Mouse (Mus musculus): Measurements from ENCODE around the gene S100pbp. TPM values are rescaled to one million over a fixed set of nuclear protein-coding genes. Genes with fewer than 3 reads are reported as not detected.

S100pbp gene
- polyA plus RNA-seq, 1 experiment from 2014 or later = 18.0 TPM

DNA sequence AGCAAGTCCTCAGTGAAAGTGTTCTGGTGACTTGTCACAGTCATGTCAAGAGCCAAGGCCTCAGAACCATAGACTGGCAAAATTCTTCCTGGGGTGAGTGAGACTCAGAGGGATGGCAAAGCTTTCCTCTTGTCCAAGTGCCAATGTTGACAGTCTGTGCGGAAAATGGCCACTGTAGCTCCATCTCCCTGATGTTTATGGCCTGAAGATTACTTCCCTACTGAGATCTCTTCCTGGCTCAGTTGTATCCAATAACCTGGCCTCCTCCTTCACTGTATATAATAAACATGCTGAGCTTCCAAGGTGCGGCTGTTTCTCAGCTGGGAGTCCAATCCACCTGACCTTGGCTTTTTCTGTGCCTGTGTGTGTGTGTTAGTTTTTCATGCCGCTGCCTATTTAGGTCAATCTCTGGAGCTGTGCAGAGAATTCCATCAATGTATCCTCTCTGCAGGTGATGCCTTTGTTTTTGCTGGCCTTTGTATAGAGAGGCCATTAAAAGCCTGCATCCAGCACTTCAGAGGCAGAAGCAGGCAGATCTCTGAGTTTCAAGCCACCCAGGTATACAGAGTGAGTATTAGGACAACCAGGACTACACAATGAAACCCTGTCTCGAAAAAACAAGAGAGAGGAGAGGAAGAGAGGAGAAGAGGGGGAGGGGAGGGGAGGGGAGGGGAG lies 27.8 kb downstream of the S100pbp start:
- no peak overlapping the region for H3K9ac ChIP-seq
- H3K4me3 ChIP-seq = no peak overlapping the region
- no peaks in the 10 kb centered on the region for H3K9me3 ChIP-seq
- no peaks in the 10 kb centered on the region for H3K4me1 ChIP-seq (replicated peaks)
- 90% methylated on average over 4 of the region's 4 CpGs for WGBS
- H3K36me3 ChIP-seq = peaks cover 35% of the 10 kb centered on the region
- ATAC-seq (ENCODE audit: low FRiP score) = no peak
- H3K27ac ChIP-seq = no peak overlapping the region
- no peaks in the 10 kb centered on the region for H3K27me3 ChIP-seq
- H3K4me2 ChIP-seq = no peak overlapping the region

DNA sequence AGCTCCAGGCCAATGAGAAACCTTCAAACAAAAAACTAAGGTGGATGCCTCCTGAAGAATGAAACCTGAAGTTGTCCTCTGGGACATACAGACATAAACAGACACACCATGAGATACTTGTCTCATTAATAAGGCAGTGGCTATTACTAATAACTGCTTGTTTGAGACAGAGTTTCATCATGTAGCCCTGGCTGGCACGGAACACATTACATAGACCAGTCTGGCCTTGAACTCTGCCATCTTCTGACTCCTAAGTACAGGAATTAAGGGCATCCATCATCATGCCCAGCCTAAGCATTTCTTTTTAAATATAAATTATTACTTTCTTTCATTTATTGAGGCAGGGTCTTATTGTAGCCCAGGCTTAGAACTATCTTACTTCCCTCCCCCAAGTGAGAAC lies 28.5 kb downstream of the S100pbp start:
- H3K36me3 ChIP-seq = peaks cover 37% of the 10 kb centered on the region
- H3K27ac ChIP-seq = no peak overlapping the region
- WGBS = 100% methylated on average over 1 of the region's 1 CpGs
- ATAC-seq (ENCODE audit: low FRiP score) = no peak
- H3K4me2 ChIP-seq = no peak overlapping the region
- no peaks in the 10 kb centered on the region for H3K27me3 ChIP-seq
- H3K4me1 ChIP-seq (replicated peaks) = no peaks in the 10 kb centered on the region
- no peak overlapping the region for H3K4me3 ChIP-seq
- H3K9me3 ChIP-seq = no peaks in the 10 kb centered on the region
- no peak overlapping the region for H3K9ac ChIP-seq

DNA sequence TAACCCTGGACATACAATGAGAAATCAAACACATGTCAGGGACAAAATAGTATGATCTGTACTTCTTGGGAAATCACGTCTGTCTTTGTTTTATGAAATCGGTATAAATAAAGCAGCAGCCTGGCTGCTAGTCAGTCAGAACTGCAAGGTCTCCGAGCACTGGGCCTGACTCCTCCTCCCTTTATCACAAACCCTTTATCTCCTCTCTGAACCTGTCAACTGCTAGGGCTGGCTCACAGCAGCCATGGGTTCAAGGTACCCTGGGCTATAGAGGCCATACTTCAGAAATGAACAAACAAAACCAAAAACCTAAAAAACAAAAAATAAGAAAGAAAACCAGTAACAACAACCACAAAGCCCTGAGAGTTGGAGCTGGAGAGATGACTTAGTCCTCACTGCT lies 31.0 kb downstream of the S100pbp start:
- Histone ChIP-seq H3K36me3 (peaks cover 41% of the 10 kb centered on the region), H3K4me2 (no peak overlapping the region), H3K4me1 (replicated peaks) (no peaks in the 10 kb centered on the region), H3K27ac (no peak overlapping the region), H3K4me3 (no peak overlapping the region), H3K9ac (no peak overlapping the region), H3K9me3 (no peaks in the 10 kb centered on the region), H3K27me3 (no peaks in the 10 kb centered on the region)
- ATAC-seq (ENCODE audit: low FRiP score) = no peak
- 71% methylated on average over 3 of the region's 3 CpGs for WGBS

DNA sequence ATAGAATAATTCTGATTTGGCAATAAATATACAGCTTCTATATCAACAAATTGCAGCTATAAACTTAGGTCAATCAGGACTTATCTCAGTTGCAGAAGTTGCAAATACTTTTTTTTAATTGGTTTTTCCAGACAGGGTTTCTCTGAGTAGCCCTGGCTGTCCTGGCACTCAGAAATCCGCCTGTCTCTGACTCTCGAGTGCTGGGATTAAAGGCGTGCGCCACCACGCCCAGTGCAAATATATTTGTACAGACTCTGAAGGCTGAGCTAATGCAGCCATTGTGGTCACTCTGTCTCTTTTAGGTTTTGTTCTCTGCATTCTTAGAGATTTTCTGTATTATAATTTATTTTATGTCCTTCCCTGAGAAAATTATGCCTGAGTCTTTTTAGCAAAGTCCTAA lies 32.0 kb downstream of the S100pbp start:
- Histone ChIP-seq H3K27ac (no peak overlapping the region), H3K27me3 (no peaks in the 10 kb centered on the region), H3K4me2 (no peak overlapping the region), H3K9ac (no peak overlapping the region), H3K36me3 (peaks cover 45% of the 10 kb centered on the region), H3K4me3 (no peak overlapping the region), H3K4me1 (replicated peaks) (no peaks in the 10 kb centered on the region), H3K9me3 (no peaks in the 10 kb centered on the region)
- ATAC-seq (ENCODE audit: low FRiP score) = no peak
- 90% methylated on average over 5 of the region's 5 CpGs for WGBS

DNA sequence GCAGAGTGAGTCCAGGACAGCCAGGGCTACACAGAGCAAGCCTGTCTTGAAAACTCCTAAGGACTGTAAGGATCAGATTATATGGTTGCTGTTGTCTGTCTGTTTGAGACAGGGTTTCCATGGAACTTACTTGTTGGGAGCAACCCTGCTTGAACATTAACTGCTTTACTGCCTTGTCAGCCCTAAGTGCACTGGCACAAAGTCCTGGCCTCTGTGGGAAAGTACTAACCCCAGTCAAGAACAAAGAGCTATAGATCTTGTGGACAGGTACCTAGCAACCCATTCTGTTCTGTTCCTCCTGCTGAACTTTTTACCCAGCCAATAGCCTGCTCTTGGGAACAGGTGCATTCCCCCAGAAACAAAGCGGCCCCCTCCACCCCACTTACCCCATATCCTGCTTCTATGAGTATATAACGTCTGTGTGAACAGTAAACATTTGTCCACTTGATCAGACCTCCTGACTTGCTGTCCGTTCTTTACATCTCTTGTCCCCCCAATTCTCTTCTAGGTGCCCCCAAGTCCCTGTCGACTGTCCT lies 38.2 kb downstream of the S100pbp start:
- no peak overlapping the region for H3K4me3 ChIP-seq
- no peak overlapping the region for H3K9ac ChIP-seq
- H3K9me3 ChIP-seq = no peaks in the 10 kb centered on the region
- H3K27me3 ChIP-seq = no peaks in the 10 kb centered on the region
- no peak for ATAC-seq (ENCODE audit: low FRiP score)
- H3K4me1 ChIP-seq (replicated peaks) = peaks cover 9% of the 10 kb centered on the region; the same call in 1 of the 2 replicates
- WGBS = 73% methylated on average over 4 of the region's 4 CpGs
- no peak overlapping the region for H3K4me2 ChIP-seq
- no peak overlapping the region for H3K27ac ChIP-seq
- H3K36me3 ChIP-seq = peaks cover 56% of the 10 kb centered on the region

DNA sequence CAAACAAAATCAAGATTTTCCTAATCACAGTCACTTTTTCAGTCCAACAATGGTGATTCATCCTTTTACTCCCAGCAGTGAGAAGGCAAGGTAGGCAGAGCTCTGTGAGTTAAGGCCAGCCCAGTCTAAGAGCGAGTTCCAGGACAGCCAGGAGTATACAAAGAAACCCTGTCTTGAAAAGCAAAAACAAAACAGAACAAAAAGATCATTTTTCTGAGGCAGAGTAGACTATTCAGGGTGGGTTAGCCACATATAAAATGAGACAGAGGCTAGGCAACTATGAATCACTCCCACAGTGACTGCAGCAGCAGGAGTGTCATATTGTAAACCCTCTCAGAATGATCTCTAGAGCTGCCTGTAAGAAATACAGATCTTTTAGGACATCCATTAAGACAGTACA lies 40.2 kb downstream of the S100pbp start:
- Histone ChIP-seq H3K4me2 (no peak overlapping the region), H3K4me3 (no peak overlapping the region), H3K27me3 (no peaks in the 10 kb centered on the region), H3K9me3 (no peaks in the 10 kb centered on the region), H3K27ac (no peak overlapping the region), H3K4me1 (replicated peaks) (peaks cover 18% of the 10 kb centered on the region), H3K9ac (no peak overlapping the region), H3K36me3 (peaks cover 41% of the 10 kb centered on the region)
- no peak for ATAC-seq (ENCODE audit: low FRiP score)
- WGBS = 65% methylated on average over 1 of the region's 1 CpGs

DNA sequence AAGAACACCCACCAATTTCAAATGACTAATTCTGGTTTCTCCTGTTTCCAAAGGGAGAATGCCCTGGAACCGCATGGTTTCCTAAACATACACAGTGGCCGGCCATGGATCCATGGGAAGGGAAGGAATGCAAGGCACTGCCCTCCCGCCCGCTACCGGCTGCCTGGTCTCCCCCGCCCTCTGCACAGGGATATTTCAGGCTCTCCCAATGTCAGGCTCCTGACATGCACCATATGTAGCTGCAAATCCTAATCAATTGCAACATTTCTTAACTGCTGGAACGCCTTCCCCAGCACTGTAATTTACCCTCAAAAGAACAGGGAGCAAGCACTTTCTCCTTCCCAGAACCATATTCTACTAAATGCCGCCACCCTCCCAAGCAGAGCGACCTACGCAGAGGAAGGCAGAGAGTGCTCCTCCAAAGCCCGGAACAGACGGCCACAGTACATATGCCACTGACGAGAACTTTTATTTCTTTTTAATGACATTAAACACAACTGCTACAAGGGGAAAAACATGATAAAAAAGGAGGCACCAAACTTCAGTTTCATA lies 41.9 kb downstream of the S100pbp start:
- Histone ChIP-seq H3K4me1 (replicated peaks) (peaks cover 25% of the 10 kb centered on the region), H3K27ac (no peak overlapping the region), H3K9me3 (no peaks in the 10 kb centered on the region), H3K9ac (no peak overlapping the region), H3K36me3 (peaks cover 29% of the 10 kb centered on the region), H3K27me3 (no peaks in the 10 kb centered on the region), H3K4me2 (no peak overlapping the region), H3K4me3 (no peak overlapping the region)
- ATAC-seq (ENCODE audit: low FRiP score) = no peak
- WGBS = 90% methylated on average over 13 of the region's 13 CpGs

DNA sequence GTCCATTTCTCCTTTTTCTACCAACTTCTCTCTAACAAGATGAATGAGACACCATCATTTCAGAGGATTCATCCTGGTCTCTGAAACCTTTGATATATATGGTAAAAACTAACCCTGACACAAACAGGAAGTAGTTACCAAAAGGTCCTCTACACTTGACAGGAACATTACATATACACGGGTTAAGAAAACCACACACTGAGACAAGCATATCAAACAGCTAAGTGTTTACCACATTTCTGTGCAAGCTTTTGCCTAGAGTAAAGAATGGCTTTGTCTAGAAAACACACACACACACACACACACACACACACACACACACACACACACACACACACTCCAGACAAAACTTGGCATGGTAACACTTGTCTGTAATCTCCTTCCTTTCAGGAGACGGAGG lies 43.1 kb downstream of the S100pbp start:
- no peak overlapping the region for H3K4me3 ChIP-seq
- WGBS = 79% methylated on average over 2 of the region's 2 CpGs
- peaks cover 36% of the 10 kb centered on the region for H3K4me1 ChIP-seq (replicated peaks)
- no peak overlapping the region for H3K4me2 ChIP-seq
- H3K9ac ChIP-seq = no peak overlapping the region
- no peak overlapping the region for H3K27ac ChIP-seq
- H3K36me3 ChIP-seq = peaks cover 19% of the 10 kb centered on the region
- no peaks in the 10 kb centered on the region for H3K27me3 ChIP-seq
- no peak for ATAC-seq (ENCODE audit: low FRiP score)
- H3K9me3 ChIP-seq = no peaks in the 10 kb centered on the region

DNA sequence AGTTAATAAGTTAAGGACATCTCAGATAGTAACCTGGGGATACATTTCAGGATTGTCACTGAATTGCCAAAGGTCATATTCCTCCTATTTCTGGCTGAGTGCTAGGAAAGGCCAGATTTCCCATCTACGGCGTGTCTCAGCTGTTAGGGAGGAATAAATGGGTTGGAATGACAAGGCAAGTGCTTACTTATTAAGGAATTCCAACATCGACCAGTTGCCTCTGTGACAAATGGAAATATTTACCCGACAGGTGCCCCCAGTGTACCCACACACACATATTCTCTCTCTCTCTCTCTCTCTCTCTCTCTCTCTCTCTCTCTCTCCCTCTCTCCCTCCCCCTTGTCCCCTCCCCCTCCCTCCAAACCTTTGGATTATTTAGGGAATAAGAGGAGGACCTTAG lies 43.6 kb downstream of the S100pbp start:
- Histone ChIP-seq H3K4me2 (no peak overlapping the region), H3K4me1 (replicated peaks) (peaks cover 39% of the 10 kb centered on the region), H3K9me3 (no peaks in the 10 kb centered on the region), H3K27ac (no peak overlapping the region), H3K27me3 (no peaks in the 10 kb centered on the region), H3K4me3 (no peak overlapping the region), H3K9ac (no peak overlapping the region), H3K36me3 (peaks cover 14% of the 10 kb centered on the region)
- 70% methylated on average over 4 of the region's 4 CpGs for WGBS
- no peak for ATAC-seq (ENCODE audit: low FRiP score)

DNA sequence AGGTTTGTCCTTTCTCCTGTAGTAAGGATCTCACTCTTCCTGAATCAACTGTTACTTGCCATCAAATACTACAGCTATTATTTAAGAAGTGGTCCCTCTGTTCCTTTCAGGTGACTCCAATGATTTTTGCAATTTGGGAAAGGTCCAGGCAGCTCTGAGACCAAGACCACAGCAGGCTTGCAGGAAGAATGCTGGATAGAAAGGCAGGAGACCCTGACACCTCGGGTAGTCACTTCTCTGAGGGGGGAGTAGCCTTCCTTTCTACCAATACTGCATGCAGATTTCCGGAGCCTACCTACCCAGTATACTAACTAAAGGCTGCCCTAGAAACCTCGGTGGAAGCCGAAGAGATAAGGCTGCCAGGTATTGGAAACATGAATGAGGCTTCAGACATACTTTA lies 44.1 kb downstream of the S100pbp start:
- Histone ChIP-seq H3K4me2 (no peak overlapping the region), H3K36me3 (peaks cover 11% of the 10 kb centered on the region), H3K9ac (no peak overlapping the region), H3K27ac (peak overlapping the region; percentile 74; the same call in 1 of the 2 replicates), H3K27me3 (no peaks in the 10 kb centered on the region), H3K4me3 (no peak overlapping the region), H3K4me1 (replicated peaks) (peaks cover 39% of the 10 kb centered on the region), H3K9me3 (no peaks in the 10 kb centered on the region)
- 77% methylated on average over 4 of the region's 4 CpGs for WGBS
- no peak for ATAC-seq (ENCODE audit: low FRiP score)

DNA sequence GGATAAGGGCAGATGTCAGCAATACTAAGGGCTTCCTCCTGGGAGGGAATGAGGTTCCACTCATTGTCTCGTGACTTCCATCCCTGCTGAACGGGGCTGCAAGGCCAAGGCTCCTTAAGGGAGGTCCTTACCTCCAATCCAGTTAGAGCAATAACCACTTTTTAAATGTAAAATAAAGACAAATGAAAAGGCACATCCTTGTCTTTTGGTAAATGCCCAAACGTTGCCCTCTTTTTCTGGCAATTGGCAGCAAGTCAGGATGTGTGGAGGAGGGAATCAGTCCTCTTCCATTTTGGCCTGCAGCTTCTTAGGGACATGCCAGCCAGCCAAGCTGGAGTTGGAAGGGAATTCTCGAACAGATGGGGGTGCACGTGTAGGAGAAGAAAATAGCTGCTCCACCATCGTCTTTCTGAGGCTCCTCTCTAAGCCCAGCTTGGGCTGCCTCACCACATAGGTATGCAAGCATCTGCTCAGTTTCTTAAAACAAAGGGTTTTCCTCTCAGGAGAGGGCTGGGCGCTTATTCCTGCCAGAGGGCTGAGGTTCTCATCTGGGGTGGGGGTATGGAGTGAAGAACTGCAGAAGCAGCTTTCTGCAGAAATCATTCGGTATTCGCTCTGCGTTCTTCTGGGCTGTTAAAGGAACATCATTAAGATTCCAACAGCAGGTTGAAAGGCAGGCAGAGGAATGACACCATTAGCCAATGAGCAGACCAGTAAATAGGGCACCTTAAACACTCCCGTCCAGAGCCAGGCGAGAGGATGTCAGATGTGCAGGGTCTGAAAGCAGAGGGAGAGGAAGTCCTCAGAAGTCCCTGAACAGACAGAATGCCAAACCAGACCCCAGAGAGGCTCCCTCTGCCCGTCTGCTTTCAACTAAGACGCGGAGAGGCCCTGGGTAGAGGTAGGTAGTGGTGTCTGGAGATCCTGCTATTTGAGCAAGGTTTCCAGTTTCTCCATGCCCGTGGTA lies 44.8 kb downstream of the S100pbp start:
- no peaks in the 10 kb centered on the region for H3K27me3 ChIP-seq
- peak overlapping the region; percentile 24; the same call in 1 of the 2 replicates for H3K9ac ChIP-seq
- no peak for ATAC-seq (ENCODE audit: low FRiP score)
- H3K27ac ChIP-seq = peak overlapping the region; percentile 74
- peaks cover 8% of the 10 kb centered on the region for H3K36me3 ChIP-seq
- H3K4me3 ChIP-seq = no peak overlapping the region
- WGBS = 60% methylated on average over 16 of the region's 16 CpGs
- H3K4me2 ChIP-seq = no peak overlapping the region
- H3K9me3 ChIP-seq = no peaks in the 10 kb centered on the region
- H3K4me1 ChIP-seq (replicated peaks) = peaks cover 39% of the 10 kb centered on the region

DNA sequence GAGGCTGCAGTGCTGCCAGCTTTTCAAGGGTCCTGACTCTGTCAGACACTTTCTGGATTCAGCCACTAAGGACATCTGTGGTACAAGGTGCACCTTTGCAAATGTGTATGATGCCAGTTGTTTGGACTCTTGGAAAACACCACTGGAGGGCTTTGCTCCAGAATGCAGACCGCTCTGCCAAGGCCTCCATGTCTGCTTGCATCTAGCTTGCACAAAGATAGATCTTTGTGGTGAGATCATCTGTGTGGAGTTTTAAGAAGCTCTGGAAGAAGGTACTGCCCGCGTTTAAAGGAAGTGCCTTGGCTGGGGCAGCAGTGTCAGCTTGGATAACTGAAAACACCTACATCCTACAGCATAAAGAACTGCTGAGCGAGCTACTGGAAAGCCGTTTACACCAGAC lies 46.0 kb downstream of the S100pbp start:
- peaks cover 37% of the 10 kb centered on the region for H3K4me1 ChIP-seq (replicated peaks)

More for the DNA sequence above, 46.0 kb downstream of the S100pbp start:
- Histone ChIP-seq H3K36me3 (no peaks in the 10 kb centered on the region), H3K4me2 (no peak overlapping the region), H3K27ac (no peak overlapping the region), H3K9ac (no peak overlapping the region), H3K27me3 (peaks cover 3% of the 10 kb centered on the region; the same call in 1 of the 2 replicates), H3K4me3 (no peak overlapping the region), H3K9me3 (no peaks in the 10 kb centered on the region)
- WGBS = 86% methylated on average over 5 of the region's 5 CpGs
- no peak for ATAC-seq (ENCODE audit: low FRiP score)
